Mouse (Mus musculus) bone marrow macrophage, adult 2 months (primary cell): ENCODE measurements around the gene Abcc6. TPM values are rescaled to one million over a fixed set of nuclear protein-coding genes. Genes with fewer than 3 reads are reported as not detected.

Experiments used
- H3K27ac ChIP-seq: 2 replicates; pipeline ENCODE4 v1.5.1; 2012; ENCODE audit warnings: low read depth, low read length; ENCODE audit not compliant: insufficient read depth
- H3K4me1 ChIP-seq: 2 replicates; pipeline ENCODE4 v1.6.1; 2012; ENCODE audit warnings: low read length; ENCODE audit not compliant: control insufficient read depth, insufficient read depth
- H3K4me3 ChIP-seq: 2 replicates; pipeline ENCODE4 v1.5.1; 2012; ENCODE audit warnings: mild to moderate bottlenecking, low read length, moderate library complexity; ENCODE audit not compliant: insufficient read depth
- CTCF ChIP-seq: IDR thresholded peaks from 2 replicates; pipeline ENCODE4 v1.5.1; 2012; ENCODE audit warnings: low read depth, mild to moderate bottlenecking, low read length, moderate library complexity
- POLR2A ChIP-seq: IDR thresholded peaks from 2 replicates; pipeline ENCODE4 v1.6.1; 2012; ENCODE audit warnings: mild to moderate bottlenecking, low read depth, low read length, borderline replicate concordance
- polyA plus RNA-seq: library from polyadenylated mRNA; stranded (reverse); fragments of >200 nt; gene quantifications from 2 replicates; pipeline ENCODE4 v1.2.4, GENCODE M21; 2012; ENCODE audit not compliant: missing spikeins, insufficient read depth, insufficient read length

Gene Abcc6
- polyA plus RNA-seq, 1 experiment, result not detected

- TF ChIP-seq POLR2A, result no peak
- Histone ChIP-seq H3K4me1 (no peaks in the 10 kb centered on the region), H3K27ac (no peak overlapping the region), H3K4me3 (no peak overlapping the region)
Observed at GRCm38 (mm10) chr7:46000577-46000976, 29.5 kb downstream of the Abcc6 start.

GRCm38 (mm10) chr7:45992470-45992869 is 37.6 kb downstream of the Abcc6 start:
- TF ChIP-seq POLR2A (no peak), CTCF (no peak)
- Histone ChIP-seq H3K4me1 (peaks cover 3% of the 10 kb centered on the region), H3K4me3 (no peak overlapping the region)

GRCm38 (mm10) chr7:45988344-45988743 is 41.8 kb downstream of the Abcc6 start:
- H3K27ac ChIP-seq, result no peak overlapping the region
- H3K4me1 ChIP-seq, result peaks cover 3% of the 10 kb centered on the region
- no peak overlapping the region for H3K4me3 ChIP-seq
- TF ChIP-seq POLR2A (no peak), CTCF (no peak)

More at GRCm38 (mm10) chr7:45992470-45992869, 37.6 kb downstream of the Abcc6 start:
- H3K27ac ChIP-seq, result no peak overlapping the region

GRCm38 (mm10) chr7:45986893-45987292 is 43.2 kb downstream of the Abcc6 start:
- H3K4me1 ChIP-seq, result no peaks in the 10 kb centered on the region
- no peak overlapping the region for H3K4me3 ChIP-seq
- TF ChIP-seq CTCF, result no peak
- TF ChIP-seq POLR2A, result no peak
- H3K27ac ChIP-seq, result no peak overlapping the region

- TF ChIP-seq POLR2A, result no peak
- Histone ChIP-seq H3K4me1 (no peaks in the 10 kb centered on the region), H3K4me3 (no peak overlapping the region), H3K27ac (no peak overlapping the region)
Observed at GRCm38 (mm10) chr7:45981612-45982011, 48.5 kb downstream of the Abcc6 start.

GRCm38 (mm10) chr7:45974512-45974911 is 55.6 kb downstream of the Abcc6 start:
- no peaks in the 10 kb centered on the region; the same call in 1 of the 2 replicates for H3K4me1 ChIP-seq
- no peak for TF ChIP-seq POLR2A
- no peak for TF ChIP-seq CTCF
- no peak overlapping the region for H3K27ac ChIP-seq
- no peak overlapping the region for H3K4me3 ChIP-seq

- TF ChIP-seq POLR2A, result no peak
- no peak for TF ChIP-seq CTCF
- H3K4me3 ChIP-seq, result no peak overlapping the region
- no peaks in the 10 kb centered on the region; the same call in 1 of the 2 replicates for H3K4me1 ChIP-seq
- H3K27ac ChIP-seq, result no peak overlapping the region
Observed at GRCm38 (mm10) chr7:45974103-45974502, 56.0 kb downstream of the Abcc6 start.

GRCm38 (mm10) chr7:45973271-45973687 is 56.8 kb downstream of the Abcc6 start:
- no peak overlapping the region for H3K4me3 ChIP-seq
- TF ChIP-seq CTCF (no peak), POLR2A (no peak)
- no peak overlapping the region for H3K27ac ChIP-seq
- no peaks in the 10 kb centered on the region; the same call in 1 of the 2 replicates for H3K4me1 ChIP-seq

- Histone ChIP-seq H3K4me3 (no peak overlapping the region), H3K4me1 (no peaks in the 10 kb centered on the region; the same call in 1 of the 2 replicates), H3K27ac (no peak overlapping the region)
- TF ChIP-seq CTCF, result no peak
- TF ChIP-seq POLR2A, result no peak
Observed at GRCm38 (mm10) chr7:45971831-45972723, 58.0 kb downstream of the Abcc6 start.

GRCm38 (mm10) chr7:45956611-45957010 is 73.5 kb downstream of the Abcc6 start:
- TF ChIP-seq POLR2A, result no peak
- no peak for TF ChIP-seq CTCF
- Histone ChIP-seq H3K4me1 (no peaks in the 10 kb centered on the region), H3K27ac (no peak overlapping the region), H3K4me3 (no peak overlapping the region)
